Mouse (Mus musculus): ENCODE measurements around the gene Myl4.
A peak's percentile ranks its signal among the peaks of the same experiment; 100 is the strongest.

Gene Myl4

GRCm38 (mm10) chr11:104604192-104604591 is 53.7 kb downstream of the Myl4 start:
- DNase-seq (ENCODE audit: low read depth, low spot score): no peak

- peak; percentile 76 for DNase-seq (ENCODE audit: low read depth, low spot score)
These were observed 57.2 kb downstream of the Myl4 start, which contains the start of gene Itgb3 for GRCm38 (mm10) chr11:104607491-104608245. Itgb3 (plus strand) TSS chr11:104608000.

GRCm38 (mm10) chr11:104608249-104608920 is 57.9 kb downstream of the Myl4 start:
- no peak for DNase-seq (ENCODE audit: low read depth, low spot score)

- no peak for DNase-seq (ENCODE audit: low read depth, low spot score)
These were observed 58.7 kb downstream of the Myl4 start for GRCm38 (mm10) chr11:104609033-104609684.

GRCm38 (mm10) chr11:104609733-104610132 is 59.3 kb downstream of the Myl4 start:
- no peak for DNase-seq (ENCODE audit: low read depth, low spot score)

GRCm38 (mm10) chr11:104611579-104612151 is 61.2 kb downstream of the Myl4 start:
- DNase-seq (ENCODE audit: low read depth, low spot score): no peak

GRCm38 (mm10) chr11:104613551-104613950 is 63.1 kb downstream of the Myl4 start:
- DNase-seq (ENCODE audit: low read depth, low spot score): no peak

- no peak for DNase-seq (ENCODE audit: low read depth, low spot score)
These were observed 63.7 kb downstream of the Myl4 start for GRCm38 (mm10) chr11:104614130-104614529.

GRCm38 (mm10) chr11:104616182-104616581 is 65.7 kb downstream of the Myl4 start:
- no peak for DNase-seq (ENCODE audit: low read depth, low spot score)

- DNase-seq (ENCODE audit: low read depth, low spot score): no peak
These were observed 68.2 kb downstream of the Myl4 start for GRCm38 (mm10) chr11:104618638-104619076.

- no peak for DNase-seq (ENCODE audit: low read depth, low spot score)
These were observed 68.9 kb downstream of the Myl4 start for GRCm38 (mm10) chr11:104619084-104620022.

GRCm38 (mm10) chr11:104622040-104622962 is 71.8 kb downstream of the Myl4 start:
- no peak for DNase-seq (ENCODE audit: low read depth, low spot score)

GRCm38 (mm10) chr11:104624791-104625391 is 74.4 kb downstream of the Myl4 start:
- no peak for DNase-seq (ENCODE audit: low read depth, low spot score)

- DNase-seq (ENCODE audit: low read depth, low spot score): peak; percentile 57
These were observed 75.3 kb downstream of the Myl4 start for GRCm38 (mm10) chr11:104625453-104626402.

GRCm38 (mm10) chr11:104626635-104627034 is 76.2 kb downstream of the Myl4 start:
- DNase-seq (ENCODE audit: low read depth, low spot score): no peak

GRCm38 (mm10) chr11:104627616-104628301 is 77.3 kb downstream of the Myl4 start:
- DNase-seq (ENCODE audit: low read depth, low spot score): no peak

- DNase-seq (ENCODE audit: low read depth, low spot score): no peak
These were observed 78.1 kb downstream of the Myl4 start for GRCm38 (mm10) chr11:104628566-104628965.
